Mouse (Mus musculus): ENCODE results near the gene Mrpl53. TPM values are rescaled to one million over a fixed set of nuclear protein-coding genes. Genes with fewer than 3 reads are reported as not detected.

Gene Mrpl53
- total RNA-seq (2014; fragmentation: Nextera tagmentation), result 17.5 and 22.1 TPM in 2 replicates
- 28.5 and 32.5 TPM in 2 replicates for total RNA-seq (2017)
- 43.2 and 51.2 TPM in 2 replicates for polyA plus RNA-seq (2012)

DNA sequence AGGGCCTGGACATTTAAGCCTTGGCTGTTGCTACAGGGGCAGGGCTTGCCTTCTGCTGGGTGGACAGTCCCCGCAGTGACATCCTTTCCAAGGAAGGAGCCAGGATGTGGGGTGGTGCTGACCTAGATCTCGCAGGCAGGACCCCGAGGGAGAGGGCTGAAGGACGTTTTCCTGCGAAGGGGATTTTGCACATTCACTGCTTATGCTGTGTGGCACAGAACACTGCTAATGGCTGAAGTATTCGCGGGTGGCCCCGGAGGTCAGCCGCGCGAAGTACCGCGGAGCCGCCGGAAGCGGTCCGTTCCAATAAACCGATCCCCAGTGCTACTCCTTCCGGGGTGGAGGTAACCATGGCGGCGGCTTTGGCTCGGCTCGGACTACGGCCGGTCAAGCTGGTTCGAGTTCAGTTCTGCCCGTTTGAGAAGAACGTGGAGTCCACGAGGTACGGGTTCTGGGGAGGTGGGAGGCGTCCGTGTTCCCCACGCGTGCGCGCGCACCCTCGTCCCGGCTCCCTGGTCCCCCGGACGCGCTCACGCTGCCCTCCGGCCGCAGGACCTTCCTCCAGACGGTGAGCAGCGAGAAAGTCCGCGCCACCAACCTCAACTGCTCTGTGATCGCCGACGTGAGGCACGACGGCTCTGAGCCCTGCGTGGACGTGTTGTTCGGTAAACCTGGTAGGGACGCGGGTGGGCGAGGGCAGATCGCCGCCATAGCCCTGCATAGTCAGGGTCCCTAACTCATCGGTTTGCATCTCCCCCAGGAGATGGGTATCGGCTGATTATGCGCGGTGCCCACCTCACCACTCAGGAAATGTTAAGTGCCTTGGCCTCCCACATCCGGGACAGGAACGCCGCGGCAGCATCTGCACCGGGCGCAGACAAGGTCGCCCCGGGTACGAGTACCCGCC, at the start of gene Mrpl53:
Gene Mrpl53, plus strand, starts transcription at position 279 of the 907 bp plus-strand sequence.
- no peaks in the 10 kb centered on the region for H3K9me3 ChIP-seq (replicated peaks)
- no peak for TF ChIP-seq TAL1 (conservative IDR thresholded peaks at IDR 0.05; ENCODE audit: low read depth, low read length)
- peak; percentile 51; the same call in 1 of the 2 replicates for TF ChIP-seq POLR2AphosphoS5 (IDR thresholded peaks at IDR 0.05; ENCODE audit: insufficient replicate concordance, low read depth, low read length)
- peak within 1 kb of the TSS; percentile 100 for H3K4me3 ChIP-seq (ENCODE audit: low read depth, low read length)
- DNase-seq (ENCODE audit: low spot score) (peak; percentile 86), ATAC-seq (ENCODE audit: extremely low read depth, insufficient number of reproducible peaks, low FRiP score, poor library complexity, severe bottlenecking) (peak; percentile 71)
- H3K4me1 ChIP-seq (ENCODE audit: insufficient read depth, low read depth, low read length), result peaks cover 57% of the 10 kb centered on the region
- H3K27me3 ChIP-seq (ENCODE audit: insufficient read depth, low read length), result no peaks in the 10 kb centered on the region
- peaks cover 81% of the 10 kb centered on the region for H3K36me3 ChIP-seq (replicated peaks)

- Histone ChIP-seq H3K9me3 (replicated peaks) (peaks cover 29% of the 10 kb centered on the region), H3K4me1 (ENCODE audit: insufficient read depth, low read depth, low read length) (no peaks in the 10 kb centered on the region), H3K36me3 (replicated peaks) (peaks cover 38% of the 10 kb centered on the region), H3K4me3 (ENCODE audit: low read depth, low read length) (no peak overlapping the region), H3K27me3 (ENCODE audit: insufficient read depth, low read length) (peaks cover 22% of the 10 kb centered on the region; the same call in 1 of the 2 replicates)
- DNase-seq (ENCODE audit: low spot score) (no peak), ATAC-seq (ENCODE audit: extremely low read depth, insufficient number of reproducible peaks, low FRiP score, poor library complexity, severe bottlenecking) (no peak)
- TF ChIP-seq GATA2 (IDR thresholded peaks at IDR 0.05; ENCODE audit: borderline replicate concordance, low read depth, low read length) (no peak), POLR2AphosphoS5 (IDR thresholded peaks at IDR 0.05; ENCODE audit: insufficient replicate concordance, low read depth, low read length) (no peak), TAL1 (conservative IDR thresholded peaks at IDR 0.05; ENCODE audit: low read depth, low read length) (no peak), CTCF (IDR thresholded peaks at IDR 0.05; ENCODE audit: low read depth, low read length) (no peak), GATA1 (IDR thresholded peaks at IDR 0.05; ENCODE audit: borderline replicate concordance, low read length) (no peak)
Observed at GRCm38 (mm10) chr6:83065995-83066394, 42.8 kb upstream of the Mrpl53 start.

DNA sequence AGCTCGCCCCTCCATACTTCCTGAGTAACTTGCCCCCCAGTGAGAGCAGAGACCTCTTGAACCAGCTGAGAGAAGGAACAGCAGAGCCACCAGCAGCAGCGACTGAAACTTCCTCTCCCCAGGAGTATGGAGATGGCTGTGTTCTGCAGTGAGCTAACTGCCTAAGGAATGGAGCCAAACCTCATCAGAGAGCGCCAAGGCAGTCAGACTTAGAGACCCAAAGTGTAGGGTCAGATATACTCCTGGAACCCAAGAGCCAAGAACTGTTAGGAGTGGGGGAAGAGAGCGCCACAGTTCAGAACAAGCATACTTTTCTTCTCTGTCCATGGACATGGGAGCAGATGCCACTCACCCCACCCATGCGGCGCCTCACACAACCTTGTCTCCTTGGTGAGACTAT, 42.4 kb upstream of the Mrpl53 start:
- DNase-seq (ENCODE audit: low spot score) (no peak), ATAC-seq (ENCODE audit: extremely low read depth, insufficient number of reproducible peaks, low FRiP score, poor library complexity, severe bottlenecking) (no peak)
- TF ChIP-seq TAL1 (conservative IDR thresholded peaks at IDR 0.05; ENCODE audit: low read depth, low read length) (no peak), POLR2AphosphoS5 (IDR thresholded peaks at IDR 0.05; ENCODE audit: insufficient replicate concordance, low read depth, low read length) (no peak), CTCF (IDR thresholded peaks at IDR 0.05; ENCODE audit: low read depth, low read length) (no peak), GATA1 (IDR thresholded peaks at IDR 0.05; ENCODE audit: borderline replicate concordance, low read length) (no peak), GATA2 (IDR thresholded peaks at IDR 0.05; ENCODE audit: borderline replicate concordance, low read depth, low read length) (no peak)
- Histone ChIP-seq H3K36me3 (replicated peaks) (peaks cover 34% of the 10 kb centered on the region), H3K27me3 (ENCODE audit: insufficient read depth, low read length) (peaks cover 26% of the 10 kb centered on the region; the same call in 1 of the 2 replicates), H3K9me3 (replicated peaks) (peaks cover 33% of the 10 kb centered on the region), H3K4me1 (ENCODE audit: insufficient read depth, low read depth, low read length) (no peaks in the 10 kb centered on the region), H3K4me3 (ENCODE audit: low read depth, low read length) (no peak overlapping the region)

- Histone ChIP-seq H3K4me1 (ENCODE audit: insufficient read depth, low read depth, low read length) (no peaks in the 10 kb centered on the region), H3K36me3 (replicated peaks) (peaks cover 24% of the 10 kb centered on the region), H3K27me3 (ENCODE audit: insufficient read depth, low read length) (peaks cover 40% of the 10 kb centered on the region), H3K9me3 (replicated peaks) (peaks cover 33% of the 10 kb centered on the region), H3K4me3 (ENCODE audit: low read depth, low read length) (no peak overlapping the region; the same call in 1 of the 2 replicates)
- DNase-seq (ENCODE audit: low spot score), result no peak
- ATAC-seq (ENCODE audit: extremely low read depth, insufficient number of reproducible peaks, low FRiP score, poor library complexity, severe bottlenecking), result no peak
- no peak for TF ChIP-seq GATA2 (IDR thresholded peaks at IDR 0.05; ENCODE audit: borderline replicate concordance, low read depth, low read length)
- no peak for TF ChIP-seq TAL1 (conservative IDR thresholded peaks at IDR 0.05; ENCODE audit: low read depth, low read length)
- TF ChIP-seq GATA1 (IDR thresholded peaks at IDR 0.05; ENCODE audit: borderline replicate concordance, low read length), result no peak
- TF ChIP-seq CTCF (IDR thresholded peaks at IDR 0.05; ENCODE audit: low read depth, low read length), result no peak
- TF ChIP-seq POLR2AphosphoS5 (IDR thresholded peaks at IDR 0.05; ENCODE audit: insufficient replicate concordance, low read depth, low read length), result no peak
Observed at GRCm38 (mm10) chr6:83068221-83068620, 40.6 kb upstream of the Mrpl53 start.

DNA sequence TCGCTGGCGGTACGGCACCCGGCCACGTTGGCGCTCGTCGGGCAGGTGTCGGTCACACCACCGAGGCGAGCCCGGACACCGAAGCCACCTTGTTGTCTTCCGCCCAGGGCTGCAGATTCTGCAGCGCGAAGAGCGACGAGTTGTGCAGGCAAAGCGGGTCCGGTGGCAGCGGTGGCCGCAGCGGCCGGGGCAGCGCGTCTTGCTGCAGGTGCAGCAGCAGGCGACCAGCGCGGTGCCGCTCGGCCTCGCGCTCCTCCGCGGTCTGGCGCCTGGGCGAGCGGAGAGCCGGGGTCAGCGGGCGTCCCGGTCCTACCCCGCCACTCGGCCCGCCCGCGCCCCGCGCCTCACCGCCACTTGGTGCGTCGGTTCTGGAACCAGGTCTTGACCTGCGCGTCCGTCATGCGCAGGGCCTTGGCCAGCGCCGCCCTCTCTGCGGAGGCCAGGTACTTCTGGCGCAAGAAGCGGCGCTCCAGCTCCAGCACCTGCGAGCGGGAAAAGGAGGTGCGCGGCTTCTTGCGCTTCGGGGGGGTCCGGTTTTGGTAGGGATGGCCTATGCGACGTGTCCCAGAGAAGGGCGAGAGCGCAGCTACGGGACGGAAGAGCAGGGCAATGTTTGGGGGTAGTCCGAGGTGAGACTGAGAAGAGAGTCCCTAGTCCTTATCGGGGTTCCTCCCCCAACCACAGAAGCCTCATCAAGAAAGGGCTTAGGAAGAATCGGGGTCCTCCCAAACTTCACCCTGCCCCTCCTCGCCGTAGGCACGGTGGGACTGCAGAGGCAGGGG, 39.9 kb upstream of the Mrpl53 start:
- DNase-seq (ENCODE audit: low spot score) (no peak), ATAC-seq (ENCODE audit: extremely low read depth, insufficient number of reproducible peaks, low FRiP score, poor library complexity, severe bottlenecking) (no peak)
- H3K4me1 ChIP-seq (ENCODE audit: insufficient read depth, low read depth, low read length), result no peaks in the 10 kb centered on the region
- peaks cover 44% of the 10 kb centered on the region for H3K27me3 ChIP-seq (ENCODE audit: insufficient read depth, low read length)
- H3K4me3 ChIP-seq (ENCODE audit: low read depth, low read length), result peak overlapping the region; percentile 27; the same call in 1 of the 2 replicates
- peaks cover 20% of the 10 kb centered on the region for H3K36me3 ChIP-seq (replicated peaks)
- TF ChIP-seq GATA2 (IDR thresholded peaks at IDR 0.05; ENCODE audit: borderline replicate concordance, low read depth, low read length), result no peak
- TF ChIP-seq CTCF (IDR thresholded peaks at IDR 0.05; ENCODE audit: low read depth, low read length), result no peak
- TF ChIP-seq POLR2AphosphoS5 (IDR thresholded peaks at IDR 0.05; ENCODE audit: insufficient replicate concordance, low read depth, low read length), result no peak
- TF ChIP-seq GATA1 (IDR thresholded peaks at IDR 0.05; ENCODE audit: borderline replicate concordance, low read length), result no peak
- no peak for TF ChIP-seq TAL1 (conservative IDR thresholded peaks at IDR 0.05; ENCODE audit: low read depth, low read length)
- peaks cover 33% of the 10 kb centered on the region for H3K9me3 ChIP-seq (replicated peaks)
